Mouse (Mus musculus): ENCODE results near the gene Lrfn1. TPM values are rescaled to one million over a fixed set of nuclear protein-coding genes. Genes with fewer than 3 reads are reported as not detected.

The Lrfn1 gene
- polyA plus RNA-seq, 1 experiment from 2014 or later: 8.7 TPM

Other genes with a start within 250 kb of the Lrfn1 start
- gene Eid2, start 184.1 kb upstream of the Lrfn1 start, polyA plus RNA-seq (2014; fragmentation: Nextera tagmentation; extraction: Ambion mirVana): 6.0 and 8.6 TPM in 2 replicates
- 33.3 and 35.1 TPM in 2 replicates for gene Eid2b, start 174.2 kb upstream of the Lrfn1 start, polyA plus RNA-seq (2014; fragmentation: Nextera tagmentation; extraction: Ambion mirVana)
- 0.22 and 0.23 TPM in 2 replicates for gene Selenov, start 160.8 kb upstream of the Lrfn1 start, polyA plus RNA-seq (2014; fragmentation: Nextera tagmentation; extraction: Ambion mirVana)
- 14.2 and 16.3 TPM in 2 replicates for gene Dll3, start 149.7 kb upstream of the Lrfn1 start, polyA plus RNA-seq (2014; fragmentation: Nextera tagmentation; extraction: Ambion mirVana)
- 163 and 171 TPM in 2 replicates for gene Timm50, start 139.9 kb upstream of the Lrfn1 start, polyA plus RNA-seq (2014; fragmentation: Nextera tagmentation; extraction: Ambion mirVana)
- 62.6 and 77.8 TPM in 2 replicates for gene Supt5, start 113.2 kb upstream of the Lrfn1 start, polyA plus RNA-seq (2014; fragmentation: Nextera tagmentation; extraction: Ambion mirVana)
- gene Rps16, start 101.3 kb upstream of the Lrfn1 start, polyA plus RNA-seq (2014; fragmentation: Nextera tagmentation; extraction: Ambion mirVana): 539 and 750 TPM in 2 replicates
- 17.7 and 27.5 TPM in 2 replicates for gene Plekhg2, start 79.4 kb upstream of the Lrfn1 start, polyA plus RNA-seq (2014; fragmentation: Nextera tagmentation; extraction: Ambion mirVana)
- gene Zfp36, start 71.7 kb upstream of the Lrfn1 start, polyA plus RNA-seq (2014; fragmentation: Nextera tagmentation; extraction: Ambion mirVana): 3.3 and 5.6 TPM in 2 replicates
- 42.3 and 52.9 TPM in 2 replicates for gene Med29, start 59.3 kb upstream of the Lrfn1 start, polyA plus RNA-seq (2014; fragmentation: Nextera tagmentation; extraction: Ambion mirVana)
- 59.3 and 73.1 TPM in 2 replicates for gene Paf1, start 59.0 kb upstream of the Lrfn1 start, polyA plus RNA-seq (2014; fragmentation: Nextera tagmentation; extraction: Ambion mirVana)
- 3.3 and 4.9 TPM in 2 replicates for gene Gmfg, start 14.5 kb upstream of the Lrfn1 start, polyA plus RNA-seq (2014; fragmentation: Nextera tagmentation; extraction: Ambion mirVana)
- not detected in 2 replicates for gene Ifnl2, start 58.5 kb downstream of the Lrfn1 start, polyA plus RNA-seq (2014; fragmentation: Nextera tagmentation; extraction: Ambion mirVana)
- gene Ifnl3, start 70.9 kb downstream of the Lrfn1 start, polyA plus RNA-seq (2014; fragmentation: Nextera tagmentation; extraction: Ambion mirVana): not detected in 2 replicates
- not detected in 2 replicates for gene Sycn, start 88.9 kb downstream of the Lrfn1 start, polyA plus RNA-seq (2014; fragmentation: Nextera tagmentation; extraction: Ambion mirVana)
- gene Nccrp1, start 95.3 kb downstream of the Lrfn1 start, polyA plus RNA-seq (2014; fragmentation: Nextera tagmentation; extraction: Ambion mirVana): not detected in 2 replicates
- 20.1 and 24.1 TPM in 2 replicates for gene Samd4b, start 146.2 kb downstream of the Lrfn1 start, polyA plus RNA-seq (2014; fragmentation: Nextera tagmentation; extraction: Ambion mirVana)
- 12.6 and 16.0 TPM in 2 replicates for gene Pak4, start 146.2 kb downstream of the Lrfn1 start, polyA plus RNA-seq (2014; fragmentation: Nextera tagmentation; extraction: Ambion mirVana)
- gene Acp7, start 179.4 kb downstream of the Lrfn1 start, polyA plus RNA-seq (2014; fragmentation: Nextera tagmentation; extraction: Ambion mirVana): not detected in 2 replicates
- 4.3 and 5.9 TPM in 2 replicates for gene Fbxo27, start 240.9 kb downstream of the Lrfn1 start, polyA plus RNA-seq (2014; fragmentation: Nextera tagmentation; extraction: Ambion mirVana)